Mouse (Mus musculus) lung, postnatal 0 days (tissue): ENCODE data around the gene Fam122b.

ENCODE experiments used
- CTCF ChIP-seq: IDR thresholded peaks from 2 replicates; pipeline ENCODE4 v1.5.1; 2016; ENCODE audit warnings: antibody characterized with exemption, mild to moderate bottlenecking
- EP300 ChIP-seq: IDR thresholded peaks from 2 replicates; pipeline ENCODE4 v1.6.1; 2016; ENCODE audit warnings: antibody characterized with exemption, mild to moderate bottlenecking, control low read depth

GRCm38 (mm10) chrX:53196392-53196791 is 73.2 kb downstream of the Fam122b start:
- TF ChIP-seq CTCF (no peak), EP300 (no peak)
